Mouse (Mus musculus): ENCODE data around the gene Mbd3. TPM values are rescaled to one million over a fixed set of nuclear protein-coding genes. Genes with fewer than 3 reads are reported as not detected.
A peak's percentile ranks its signal among the peaks of the same experiment; 100 is the strongest.

Mbd3 gene
- polyA plus RNA-seq (2016; fragmentation: Nextera tagmentation; extraction: Ambion mirVana) = 343 and 346 TPM in 2 replicates

DNA sequence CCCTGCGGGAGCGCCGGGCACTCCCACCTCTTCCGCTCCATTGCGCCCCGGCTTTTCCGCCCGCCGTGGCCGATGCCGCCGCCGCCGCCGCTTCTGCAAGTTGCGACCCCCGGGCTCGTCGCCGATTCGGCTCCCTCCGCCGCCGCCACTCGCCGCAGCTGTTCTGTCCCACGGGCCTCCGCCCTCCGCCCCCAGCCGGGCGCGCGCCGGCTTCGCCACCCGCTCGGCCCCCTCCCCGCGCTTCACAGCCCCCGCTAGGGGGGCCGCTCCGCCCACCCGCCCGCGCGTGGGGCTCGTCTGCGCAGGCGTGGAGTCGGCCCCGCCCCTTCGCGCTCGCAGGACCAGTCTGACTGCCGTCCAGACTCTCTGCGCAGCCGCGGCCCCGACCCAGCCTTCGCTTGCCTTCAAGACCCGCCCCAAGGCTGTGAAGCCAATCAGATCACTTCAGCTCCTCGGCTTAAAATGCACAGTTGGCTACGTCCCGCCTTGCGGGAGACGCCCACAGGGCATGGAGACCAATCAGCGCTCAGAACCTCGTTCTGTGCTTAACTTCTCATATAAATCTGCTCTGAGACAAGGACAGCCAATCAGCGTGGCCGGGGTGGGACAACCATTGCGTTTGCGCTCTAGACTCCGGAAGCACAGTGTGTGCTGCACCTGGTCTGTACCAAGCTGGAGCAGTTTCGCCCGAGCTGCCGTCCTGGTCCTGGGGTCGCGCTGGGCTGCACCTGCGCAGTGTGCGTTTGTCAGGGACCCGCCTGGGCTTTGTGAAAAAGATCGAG, at the start of gene Mbd3:
Gene Mbd3 (minus strand): TSS at position 360 of the 782 bp plus-strand sequence.
- Histone ChIP-seq H3K27me3 (ENCODE audit: poor library complexity, severe bottlenecking) (no peaks in the 10 kb centered on the region), H3K36me3 (replicated peaks) (peaks cover 71% of the 10 kb centered on the region), H3K4me3 (peak within 1 kb of the TSS; percentile 78), H3K9me3 (peaks cover 4% of the 10 kb centered on the region; the same call in 1 of the 2 replicates), H3K27ac (peak within 1 kb of the TSS; percentile 99), H3K4me1 (peaks cover 43% of the 10 kb centered on the region)
- peak; percentile 99 for DNase-seq (ENCODE audit: extremely low spot score, low spot score)
- under 1% methylated on average over 82 of the region's 82 CpGs for whole genome bisulfite sequencing

DNA sequence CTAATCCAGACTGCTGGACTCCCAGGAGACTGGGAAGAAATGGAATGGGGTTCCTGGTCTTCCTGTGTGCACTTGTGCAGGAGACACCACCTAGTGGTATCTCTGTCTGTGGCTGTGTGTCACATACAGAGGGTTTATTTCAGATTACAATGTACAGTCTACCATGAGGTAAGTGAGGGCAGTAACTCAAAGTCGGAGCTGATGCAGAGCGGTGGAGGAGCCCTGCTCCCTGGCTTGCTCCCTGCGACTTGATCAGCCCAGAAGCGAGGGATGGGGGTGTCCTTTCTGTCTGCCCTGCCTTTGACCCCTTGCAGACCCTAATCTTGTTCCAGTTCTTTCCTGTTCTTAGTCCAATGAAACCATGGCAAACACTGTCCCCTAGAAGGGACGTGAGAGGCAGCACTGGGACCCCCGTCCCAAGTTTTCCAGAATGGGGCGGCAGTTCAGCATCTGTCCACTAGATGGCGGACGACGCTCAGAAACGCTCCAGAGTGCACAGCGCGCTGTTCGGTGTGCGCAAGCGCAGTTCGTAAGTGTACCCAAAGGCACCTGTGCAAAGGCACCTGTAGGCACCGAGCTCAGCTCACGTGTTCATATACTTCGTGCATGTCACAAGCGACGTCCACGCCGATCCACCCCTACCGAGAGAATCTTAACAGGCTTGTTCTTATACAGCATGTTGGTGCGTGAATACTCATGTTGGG, 46.7 kb upstream of the Mbd3 start:
- 7% methylated on average over 26 of the region's 26 CpGs for WGBS
- Histone ChIP-seq H3K27me3 (ENCODE audit: poor library complexity, severe bottlenecking) (peaks cover 54% of the 10 kb centered on the region), H3K27ac (no peak overlapping the region), H3K4me3 (peak overlapping the region; percentile 32), H3K4me1 (peaks cover 34% of the 10 kb centered on the region), H3K9me3 (no peaks in the 10 kb centered on the region), H3K36me3 (replicated peaks) (no peaks in the 10 kb centered on the region)
- DNase-seq (ENCODE audit: extremely low spot score, low spot score) = peak; percentile 78

DNA sequence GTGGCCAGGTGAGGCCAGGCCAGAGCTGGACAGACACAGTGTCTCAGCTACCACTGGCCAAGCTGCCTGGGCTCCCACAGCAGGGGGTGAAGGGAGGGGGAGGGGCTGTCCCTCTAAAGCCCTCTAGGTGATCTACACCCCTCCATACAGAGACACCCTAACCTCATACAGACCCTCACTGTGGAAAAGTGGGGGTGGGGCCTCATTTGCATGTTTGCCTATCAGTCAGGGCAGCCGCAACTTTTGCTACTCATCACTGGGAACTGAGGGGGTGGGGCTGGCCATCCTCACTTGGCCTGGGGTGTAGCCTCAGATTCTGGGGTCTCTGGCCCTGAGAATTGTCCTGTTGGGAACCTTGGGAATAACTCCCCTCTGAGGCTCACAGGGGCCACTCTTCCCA, 45.7 kb upstream of the Mbd3 start:
- DNase-seq (ENCODE audit: extremely low spot score, low spot score) = no peak
- Histone ChIP-seq H3K9me3 (no peaks in the 10 kb centered on the region), H3K4me3 (no peak overlapping the region), H3K27ac (no peak overlapping the region), H3K4me1 (peaks cover 27% of the 10 kb centered on the region), H3K36me3 (replicated peaks) (no peaks in the 10 kb centered on the region), H3K27me3 (ENCODE audit: poor library complexity, severe bottlenecking) (peaks cover 48% of the 10 kb centered on the region)
- 50% methylated on average over 1 of the region's 1 CpGs for WGBS

DNA sequence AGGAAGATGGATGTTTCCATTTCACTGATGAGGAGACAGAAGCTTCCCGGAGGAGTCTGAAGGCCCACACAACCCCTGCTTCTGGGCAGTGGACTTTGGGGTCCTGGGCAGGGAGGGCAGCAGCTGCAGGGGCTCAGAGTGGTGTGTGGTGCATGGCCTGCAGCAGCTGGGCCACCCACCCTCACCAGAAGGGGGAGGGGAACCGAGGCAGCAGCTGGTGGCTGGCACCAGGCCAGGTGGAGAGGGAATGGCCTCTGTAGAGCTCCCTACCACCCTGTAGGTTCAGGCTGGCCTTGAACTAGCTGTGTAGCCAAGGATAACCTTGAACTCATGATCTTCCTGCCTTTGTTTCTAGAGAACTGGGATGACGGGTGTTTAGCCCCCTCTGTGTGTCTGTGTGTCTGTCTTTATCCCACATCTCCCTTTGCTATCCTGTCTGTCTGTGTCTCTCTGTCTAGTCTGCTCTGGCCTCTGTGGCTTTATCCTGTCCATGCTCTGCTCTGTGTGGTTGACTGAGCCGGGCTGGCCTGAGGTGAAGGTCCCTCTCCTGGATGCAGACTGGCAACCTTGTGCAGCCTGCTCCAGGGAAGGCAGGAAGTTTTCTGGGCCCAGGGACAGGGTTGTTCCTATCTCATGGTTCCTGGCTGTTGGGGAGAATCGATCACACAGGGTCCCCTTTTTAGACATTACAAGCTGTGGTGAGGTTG, 45.1 kb upstream of the Mbd3 start:
- no peak for DNase-seq (ENCODE audit: extremely low spot score, low spot score)
- H3K27ac ChIP-seq = no peak overlapping the region
- H3K4me1 ChIP-seq = peaks cover 27% of the 10 kb centered on the region
- H3K9me3 ChIP-seq = no peaks in the 10 kb centered on the region
- no peak overlapping the region for H3K4me3 ChIP-seq
- no peaks in the 10 kb centered on the region for H3K36me3 ChIP-seq (replicated peaks)
- WGBS = 62% methylated on average over 5 of the region's 5 CpGs
- H3K27me3 ChIP-seq (ENCODE audit: poor library complexity, severe bottlenecking) = peaks cover 48% of the 10 kb centered on the region

DNA sequence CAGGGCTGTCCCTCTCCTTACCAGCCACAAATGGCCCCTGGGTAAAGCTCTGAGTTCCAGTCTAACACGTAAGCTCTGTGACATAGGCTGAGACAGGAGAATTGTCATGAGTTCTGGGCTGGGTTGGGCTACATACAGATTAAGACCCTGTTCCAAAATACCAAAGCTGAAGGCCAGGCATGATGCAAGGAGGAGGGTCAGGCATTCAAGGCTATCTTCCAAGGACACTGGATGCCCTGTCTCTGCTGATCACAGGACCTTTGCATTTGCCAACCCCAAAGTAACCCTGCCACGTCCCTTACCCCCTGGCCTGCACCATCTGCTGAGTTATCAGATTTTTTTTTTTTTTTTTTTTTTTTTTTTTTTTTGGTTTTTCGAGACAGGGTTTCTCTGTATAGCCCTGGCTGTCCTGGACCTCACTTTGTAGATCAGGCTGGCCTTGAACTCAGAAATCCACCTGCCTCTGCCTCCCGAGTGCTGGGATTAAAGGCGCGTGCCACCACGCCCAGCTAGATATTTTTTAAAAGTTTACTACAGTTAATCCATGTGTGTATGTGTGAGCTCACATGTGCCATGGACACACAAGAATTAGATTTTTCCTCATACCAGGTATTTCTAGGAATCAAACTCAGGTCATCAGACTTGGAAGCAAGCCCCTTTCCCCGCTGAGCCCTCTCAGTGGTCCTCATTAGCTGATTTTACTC, 44.4 kb upstream of the Mbd3 start:
- WGBS = 81% methylated on average over 8 of the region's 8 CpGs
- no peak overlapping the region for H3K27ac ChIP-seq

DNA sequence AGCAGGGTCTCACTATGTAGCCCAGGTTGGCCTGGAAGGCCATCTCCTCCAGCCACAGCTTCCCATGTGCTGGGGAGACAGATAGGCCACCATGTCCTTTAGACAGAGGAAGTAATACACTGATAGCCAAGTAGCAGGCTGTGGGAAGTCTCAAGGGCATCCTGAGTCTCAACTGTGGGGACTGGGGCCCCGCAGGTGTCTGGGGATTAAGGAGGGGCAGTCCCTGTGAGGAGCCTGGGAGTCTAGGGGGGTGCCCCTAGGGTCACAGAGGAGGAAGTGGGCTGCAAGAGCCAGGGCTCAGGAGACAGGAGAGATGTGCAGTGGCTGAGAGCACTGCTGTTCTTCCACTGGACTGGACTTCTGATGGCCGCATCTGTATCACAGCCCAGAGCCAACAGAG, 43.6 kb upstream of the Mbd3 start:
- no peak for DNase-seq (ENCODE audit: extremely low spot score, low spot score)
- WGBS = 59% methylated on average over 2 of the region's 2 CpGs
- H3K4me1 ChIP-seq = peaks cover 19% of the 10 kb centered on the region
- no peaks in the 10 kb centered on the region for H3K36me3 ChIP-seq (replicated peaks)
- H3K27ac ChIP-seq = no peak overlapping the region
- no peaks in the 10 kb centered on the region for H3K9me3 ChIP-seq
- peaks cover 45% of the 10 kb centered on the region for H3K27me3 ChIP-seq (ENCODE audit: poor library complexity, severe bottlenecking)
- no peak overlapping the region for H3K4me3 ChIP-seq

More for the DNA sequence above, 44.4 kb upstream of the Mbd3 start:
- DNase-seq (ENCODE audit: extremely low spot score, low spot score) = no peak
- Histone ChIP-seq H3K9me3 (no peaks in the 10 kb centered on the region), H3K27me3 (ENCODE audit: poor library complexity, severe bottlenecking) (peaks cover 48% of the 10 kb centered on the region), H3K4me1 (peaks cover 26% of the 10 kb centered on the region), H3K4me3 (no peak overlapping the region), H3K36me3 (replicated peaks) (no peaks in the 10 kb centered on the region)

DNA sequence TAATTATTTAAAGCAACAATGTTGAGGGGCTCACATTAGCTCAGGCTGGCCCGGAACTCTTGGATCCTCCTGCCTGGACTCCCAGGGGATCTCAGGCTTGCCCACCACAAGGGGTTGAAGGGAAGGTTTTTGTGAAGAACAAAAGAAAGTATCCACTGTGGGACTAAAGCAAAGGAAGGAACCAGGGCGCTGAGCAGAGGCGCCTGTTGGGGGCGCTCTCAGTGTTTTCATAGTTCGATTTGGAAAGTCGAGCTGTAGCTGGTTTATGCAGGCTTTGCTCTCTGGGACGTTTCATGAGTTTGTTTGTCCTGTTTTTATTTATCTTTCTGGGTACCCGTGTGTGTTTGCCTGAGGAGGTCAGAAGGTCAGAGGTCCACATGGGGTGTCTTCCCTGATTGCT, 42.2 kb upstream of the Mbd3 start:
- Histone ChIP-seq H3K27ac (no peak overlapping the region), H3K4me3 (no peak overlapping the region), H3K27me3 (ENCODE audit: poor library complexity, severe bottlenecking) (peaks cover 42% of the 10 kb centered on the region), H3K36me3 (replicated peaks) (no peaks in the 10 kb centered on the region), H3K4me1 (peaks cover 11% of the 10 kb centered on the region), H3K9me3 (no peaks in the 10 kb centered on the region)
- WGBS = 65% methylated on average over 8 of the region's 8 CpGs
- no peak for DNase-seq (ENCODE audit: extremely low spot score, low spot score)

DNA sequence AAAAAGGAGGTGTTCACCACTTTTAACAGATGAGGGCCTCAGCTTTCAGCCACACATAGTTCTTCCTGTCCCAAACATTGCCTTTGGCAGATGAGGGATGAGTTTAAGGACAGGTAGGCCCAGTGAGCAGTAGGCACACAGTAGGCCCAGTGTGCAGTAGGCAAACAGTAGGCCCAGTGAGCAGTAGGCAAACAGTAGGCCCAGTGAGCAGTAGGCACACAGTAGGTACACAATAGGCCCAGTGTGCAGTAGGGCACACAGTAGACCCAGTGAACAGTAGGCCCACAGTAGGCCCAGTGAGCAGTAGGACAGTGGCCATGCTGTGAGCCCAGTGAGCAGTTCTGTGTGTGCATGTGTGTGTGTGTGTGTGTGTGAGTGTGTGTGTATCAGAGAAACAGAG, 40.7 kb upstream of the Mbd3 start:
- H3K9me3 ChIP-seq = no peaks in the 10 kb centered on the region
- H3K27me3 ChIP-seq (ENCODE audit: poor library complexity, severe bottlenecking) = peaks cover 40% of the 10 kb centered on the region
- H3K27ac ChIP-seq = no peak overlapping the region
- H3K4me3 ChIP-seq = no peak overlapping the region
- H3K36me3 ChIP-seq (replicated peaks) = no peaks in the 10 kb centered on the region
- peaks cover 17% of the 10 kb centered on the region for H3K4me1 ChIP-seq
- DNase-seq (ENCODE audit: extremely low spot score, low spot score) = no peak

DNA sequence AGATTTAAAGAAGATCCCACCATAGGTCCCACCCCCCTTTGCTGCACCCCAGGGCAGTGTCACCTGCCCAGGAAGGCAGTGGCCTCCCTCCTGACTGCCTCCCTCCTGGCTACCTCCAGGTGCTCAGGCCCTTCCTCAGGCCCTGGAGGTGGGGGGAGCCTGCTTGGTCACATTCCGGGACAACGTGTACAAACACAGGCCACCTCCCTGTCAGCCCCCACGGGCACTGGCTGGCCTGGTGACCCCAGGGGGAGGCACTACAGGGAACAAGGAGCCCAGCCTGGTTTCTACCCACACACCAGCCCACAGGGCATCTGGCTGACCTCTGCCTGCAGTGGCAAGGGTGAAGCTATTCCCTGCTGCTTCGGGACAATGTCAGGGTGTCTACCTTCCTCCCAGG, 38.6 kb upstream of the Mbd3 start:
- no peak for DNase-seq (ENCODE audit: extremely low spot score, low spot score)
- peaks cover 24% of the 10 kb centered on the region for H3K27me3 ChIP-seq (ENCODE audit: poor library complexity, severe bottlenecking)

DNA sequence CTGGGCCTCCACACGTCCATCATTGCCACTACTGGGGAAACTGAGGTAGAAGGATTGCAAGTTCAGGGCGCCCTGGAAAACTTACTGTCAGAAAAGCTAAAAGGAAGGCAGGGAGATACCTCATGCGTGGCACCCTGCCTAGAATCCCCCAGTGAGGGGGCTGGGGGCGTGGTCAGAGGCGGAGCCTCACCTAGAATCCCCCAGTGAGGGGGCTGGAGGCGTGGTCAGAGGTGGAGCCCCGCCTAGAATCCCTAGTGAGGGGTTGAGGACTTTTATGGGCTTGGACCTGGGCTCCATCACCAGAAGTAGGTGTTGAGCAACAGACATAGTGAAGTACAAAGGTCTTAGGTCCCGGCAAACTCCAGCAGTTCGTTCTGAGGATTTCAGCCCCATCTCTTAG, 36.9 kb upstream of the Mbd3 start:
- 13% methylated on average over 9 of the region's 9 CpGs for WGBS
- peak overlapping the region; percentile 65 for H3K27ac ChIP-seq
- H3K4me1 ChIP-seq = peaks cover 29% of the 10 kb centered on the region
- no peaks in the 10 kb centered on the region for H3K9me3 ChIP-seq
- H3K27me3 ChIP-seq (ENCODE audit: poor library complexity, severe bottlenecking) = peaks cover 22% of the 10 kb centered on the region; the same call in 1 of the 2 replicates
- DNase-seq (ENCODE audit: extremely low spot score, low spot score) = no peak
- H3K4me3 ChIP-seq = peak overlapping the region; percentile 16; the same call in 1 of the 2 replicates
- peaks cover 2% of the 10 kb centered on the region; the same call in 1 of the 2 replicates for H3K36me3 ChIP-seq (replicated peaks)

More for the DNA sequence above, 38.6 kb upstream of the Mbd3 start:
- Histone ChIP-seq H3K4me3 (no peak overlapping the region), H3K4me1 (peaks cover 19% of the 10 kb centered on the region), H3K9me3 (no peaks in the 10 kb centered on the region), H3K27ac (no peak overlapping the region), H3K36me3 (replicated peaks) (no peaks in the 10 kb centered on the region)
- 76% methylated on average over 4 of the region's 4 CpGs for WGBS

DNA sequence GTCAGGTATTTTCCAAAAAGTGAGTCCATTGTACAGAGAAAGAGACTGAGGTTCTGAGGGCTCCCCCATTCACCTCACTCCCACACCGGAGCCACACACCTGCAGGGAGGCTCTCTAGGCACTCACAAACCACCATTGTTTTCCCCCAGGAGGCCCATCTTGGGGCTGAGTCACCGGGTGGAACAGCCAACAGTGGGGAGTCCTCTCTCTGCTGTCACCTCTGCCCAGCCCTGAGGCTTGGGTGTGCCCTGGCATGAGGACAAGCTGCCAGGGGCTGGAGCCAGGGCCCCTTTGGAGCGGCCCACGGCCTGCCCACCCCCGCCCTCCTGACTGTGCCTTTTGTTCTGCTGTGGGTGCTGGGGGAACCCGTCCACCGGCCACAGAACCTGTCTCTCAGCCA, 36.4 kb upstream of the Mbd3 start:
- 48% methylated on average over 7 of the region's 7 CpGs for WGBS

DNA sequence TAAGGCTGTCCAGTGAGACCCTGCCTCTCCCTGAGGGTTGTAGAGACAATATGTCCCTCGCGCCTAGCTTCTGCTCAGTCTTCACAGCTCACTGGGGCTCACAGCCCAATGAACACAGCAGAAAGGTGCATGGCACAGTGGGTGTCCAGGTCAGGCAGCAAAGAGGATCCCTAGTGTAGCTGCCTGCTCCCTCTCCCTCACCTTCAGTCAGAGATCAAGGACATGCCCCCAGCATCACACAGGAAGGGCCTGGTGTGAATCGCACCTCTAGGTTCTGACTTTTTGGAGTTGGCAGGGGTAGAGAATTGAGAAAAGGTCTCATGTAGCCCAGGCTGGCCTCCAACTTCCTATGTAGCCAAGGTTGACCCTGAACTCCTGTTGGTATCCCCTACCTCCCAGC, 35.5 kb upstream of the Mbd3 start:
- Histone ChIP-seq H3K27ac (peak overlapping the region; percentile 100), H3K4me3 (peak overlapping the region; percentile 99; the same call in 1 of the 2 replicates)
- WGBS = 81% methylated on average over 3 of the region's 3 CpGs

More for the DNA sequence above, 36.4 kb upstream of the Mbd3 start:
- H3K4me3 ChIP-seq = 0 out of 2 replicates have a peak overlapping the region, but pooled peaks have one; percentile 3
- peak overlapping the region; percentile 65 for H3K27ac ChIP-seq
- no peak for DNase-seq (ENCODE audit: extremely low spot score, low spot score)
- H3K27me3 ChIP-seq (ENCODE audit: poor library complexity, severe bottlenecking) = peaks cover 22% of the 10 kb centered on the region; the same call in 1 of the 2 replicates
- H3K9me3 ChIP-seq = no peaks in the 10 kb centered on the region
- H3K4me1 ChIP-seq = peaks cover 34% of the 10 kb centered on the region
- peaks cover 7% of the 10 kb centered on the region for H3K36me3 ChIP-seq (replicated peaks)

More for the DNA sequence above, 35.5 kb upstream of the Mbd3 start:
- H3K4me1 ChIP-seq = peaks cover 43% of the 10 kb centered on the region
- peaks cover 16% of the 10 kb centered on the region for H3K36me3 ChIP-seq (replicated peaks)
- H3K27me3 ChIP-seq (ENCODE audit: poor library complexity, severe bottlenecking) = peaks cover 22% of the 10 kb centered on the region; the same call in 1 of the 2 replicates
- no peak for DNase-seq (ENCODE audit: extremely low spot score, low spot score)
- H3K9me3 ChIP-seq = no peaks in the 10 kb centered on the region

All from forebrain, embryonic 10.5 days (tissue).